Mouse (Mus musculus) CH12.LX (cell line): ENCODE measurements around the gene 1700123K08Rik. TPM values are rescaled to one million over a fixed set of nuclear protein-coding genes. Genes with fewer than 3 reads are reported as not detected.

ENCODE experiments used
- DNase-seq: peaks from one replicate; pipeline ENCODE4 v3.0.0-alpha.2; 2013; ENCODE audit errors: extremely low read depth
- H3K27ac ChIP-seq: 2 replicates; pipeline ENCODE4 v1.5.1; 2012; ENCODE audit warnings: low read depth, mild to moderate bottlenecking, control low read depth, moderate library complexity; ENCODE audit not compliant: insufficient read depth
- H3K27me3 ChIP-seq: replicated peaks from 2 replicates; pipeline ENCODE3; 2012; ENCODE audit warnings: inconsistent platforms
- H3K36me3 ChIP-seq, 2 experiments: replicated peaks in 1 of 2; 2 replicates each; pipeline versions ENCODE3 to v1.6.1; 2012; ENCODE audit warnings: inconsistent platforms in 1 of 2, low read length in 1 of 2, mild to moderate bottlenecking in 1 of 2, mixed read lengths in 1 of 2, moderate library complexity in 1 of 2; ENCODE audit not compliant: control insufficient read depth in 1 of 2, insufficient read depth in 1 of 2
- H3K4me1 ChIP-seq, 2 experiments: 2 replicates each; pipeline ENCODE4 v1.6.1; 2012; ENCODE audit warnings: inconsistent platforms in 1 of 2, moderate library complexity in 1 of 2; ENCODE audit not compliant: insufficient read depth in 2 of 2, control insufficient read depth in 1 of 2
- H3K4me2 ChIP-seq: 2 replicates; pipeline ENCODE4 v1.6.1; 2012; ENCODE audit warnings: low read depth, mild to moderate bottlenecking, control low read depth; ENCODE audit not compliant: poor library complexity, insufficient read depth, severe bottlenecking
- H3K4me3 ChIP-seq, 3 experiments: fragments of 150-350 bp in 1 of 3; sonication (generic) in 1 of 3; replicated peaks in 1 of 3; 2 replicates each; pipeline versions ENCODE3 to v1.5.1; 2011 to 2012; ENCODE audit warnings: low read depth in 2 of 3, low read length in 2 of 3, mild to moderate bottlenecking in 2 of 3, moderate library complexity in 2 of 3, control low read depth in 1 of 3, improper control_type of control experiment in 1 of 3, inconsistent platforms in 1 of 3, mixed read lengths in 1 of 3; ENCODE audit not compliant: poor library complexity in 1 of 3
- H3K79me2 ChIP-seq: replicated peaks from 2 replicates; pipeline ENCODE4 v1.6.1; 2012; ENCODE audit warnings: mild to moderate bottlenecking, moderate library complexity; ENCODE audit not compliant: control insufficient read depth, poor library complexity, insufficient read depth, severe bottlenecking; ENCODE audit errors: extremely low read depth
- H3K9ac ChIP-seq: 2 replicates; pipeline ENCODE4 v1.6.1; 2012; ENCODE audit warnings: low read depth, mild to moderate bottlenecking, control low read depth, moderate library complexity; ENCODE audit not compliant: insufficient read depth
- H3K9me3 ChIP-seq: replicated peaks from 2 replicates; pipeline ENCODE3; 2012; ENCODE audit warnings: low read length, inconsistent platforms, mixed read lengths
- CTCF ChIP-seq, 2 experiments: IDR thresholded peaks in 1 of 2; conservative IDR thresholded peaks in 1 of 2; 2 replicates each; pipeline ENCODE4 v1.5.1; 2011 to 2012; ENCODE audit warnings: low read depth in 2 of 2, low read length in 2 of 2, improper control_type of control experiment in 1 of 2, inconsistent platforms in 1 of 2, mild to moderate bottlenecking in 1 of 2, moderate library complexity in 1 of 2
- IRF4 ChIP-seq: IDR thresholded peaks from 2 replicates; pipeline ENCODE4 v1.6.1; 2014; ENCODE audit warnings: low read depth, mild to moderate bottlenecking, inconsistent platforms, low read length, improper control_type of control experiment
- MEF2A ChIP-seq: IDR thresholded peaks from 2 replicates; pipeline ENCODE4 v1.6.1; 2014; ENCODE audit warnings: low read depth, mild to moderate bottlenecking, inconsistent platforms, low read length, improper control_type of control experiment, borderline replicate concordance
- MYC ChIP-seq: IDR thresholded peaks from 2 replicates; pipeline ENCODE4 v1.6.1; 2011; ENCODE audit warnings: low read depth, mild to moderate bottlenecking, improper control_type of control experiment, low read length
- NELFE ChIP-seq: IDR thresholded peaks from 2 replicates; pipeline ENCODE4 v1.6.1; 2011; ENCODE audit warnings: low read depth, low read length, improper control_type of control experiment
- RAD21 ChIP-seq: IDR thresholded peaks from 2 replicates; pipeline ENCODE4 v1.6.1; 2011; ENCODE audit warnings: low read depth, mild to moderate bottlenecking, low read length, improper control_type of control experiment, moderate library complexity
- SMC3 ChIP-seq: IDR thresholded peaks from 2 replicates; pipeline ENCODE4 v1.6.1; 2011; ENCODE audit warnings: low read depth, low read length, improper control_type of control experiment
- UBTF ChIP-seq: IDR thresholded peaks from 2 replicates; pipeline ENCODE4 v1.6.1; 2012; ENCODE audit warnings: low read depth, mild to moderate bottlenecking, inconsistent platforms, low read length, improper control_type of control experiment, moderate library complexity
- USF1 ChIP-seq: IDR thresholded peaks from 2 replicates; pipeline ENCODE4 v1.6.1; 2014; ENCODE audit warnings: low read depth, mild to moderate bottlenecking, inconsistent platforms, low read length, improper control_type of control experiment
- dilution Hi-C: fragments of 300-500 bp; cut with MboI; formaldehyde crosslinking; loops from 2 replicates; pipeline ENCODE4 v1.14.3; 2020; ENCODE audit warnings: low sequenced_read_pairs; ENCODE audit not compliant: extremely low pct_unique_long_range_greater_than_20kb, extremely low pct_ligation_motif_present
- in situ Hi-C: fragments of 300-500 bp; cut with MboI; formaldehyde crosslinking; loops from 3 replicates; pipeline ENCODE4 v1.14.3; 2019; ENCODE audit warnings: low sequenced_read_pairs, low pct_ligation_motif_present, low pct_unique_long_range_greater_than_20kb, mixed read lengths
- polyA plus RNA-seq: library from polyadenylated mRNA; unstranded; fragments of >175 nt; gene quantifications from 2 replicates; pipeline ENCODE4 v1.2.1, GENCODE M21; 2012; ENCODE audit warnings: low read depth; ENCODE audit not compliant: insufficient read length
- total RNA-seq, 2 experiments: library from RNA; depleted of rRNA; stranded (reverse); fragments of 300-350 nt in 1 of 2; fragments of >200 nt in 1 of 2; gene quantifications; 2 replicates each; pipeline ENCODE4 v1.2.3; 2012 to 2014

Gene 1700123K08Rik
- total and polyA plus RNA-seq, 3 experiments: not detected

- TF ChIP-seq SMC3 (peak; percentile 24), MYC (no peak), CTCF (conservative IDR thresholded peaks at IDR 0.05 in 1 of 2, IDR thresholded peaks at IDR 0.05 in 1 of 2; ENCODE audit: low read depth in 2 of 2, low read length in 2 of 2) (peak in 1 of 2 experiments; percentile 48; a peak in 2 of 4 replicates), USF1 (no peak), RAD21 (peak; percentile 16)
- H3K36me3 ChIP-seq: no peaks in the 10 kb centered on the region
- DNase-seq: peak; percentile 26
- H3K27ac ChIP-seq: no peak overlapping the region
- no peak overlapping the region for H3K4me2 ChIP-seq
- H3K79me2 ChIP-seq: no peaks in the 10 kb centered on the region
- in situ Hi-C loops: no loop called here
- no peak overlapping the region for H3K9ac ChIP-seq
- no peaks in the 10 kb centered on the region for H3K4me1 ChIP-seq
- dilution Hi-C loops: no loop called here
- H3K9me3 ChIP-seq: no peaks in the 10 kb centered on the region
- peaks cover 5% of the 10 kb centered on the region for H3K27me3 ChIP-seq
- H3K4me3 ChIP-seq: no peak overlapping the region
These were observed 11.8 kb downstream of the 1700123K08Rik start for GRCm38 (mm10) chr5:138552718-138553117.

- DNase-seq: no peak
- TF ChIP-seq SMC3 (no peak), IRF4 (no peak), MEF2A (no peak), UBTF (no peak), NELFE (no peak)
- Histone ChIP-seq H3K79me2 (no peaks in the 10 kb centered on the region), H3K27me3 (peaks cover 16% of the 10 kb centered on the region), H3K36me3 (no peaks in the 10 kb centered on the region), H3K27ac (no peak overlapping the region), H3K4me3 (no peak overlapping the region), H3K4me1 (no peaks in the 10 kb centered on the region), H3K9ac (no peak overlapping the region), H3K4me2 (no peak overlapping the region), H3K9me3 (no peaks in the 10 kb centered on the region)
- dilution Hi-C loops (no loop called here), in situ Hi-C loops (no loop called here)
These were observed 32.0 kb downstream of the 1700123K08Rik start for GRCm38 (mm10) chr5:138532491-138532890.

Other genes starting within 250 kb of the 1700123K08Rik start
- 0.21 TPM in 1 of 2 replicates, not detected in the other for gene Pvrig, start 222.8 kb downstream of the 1700123K08Rik start, total RNA-seq (2012; rRNA removed)
- 0.23 and 0.87 TPM in 2 replicates for gene Pvrig, start 222.8 kb downstream of the 1700123K08Rik start, total RNA-seq (2014; rRNA removed)
- 0.45 and 0.50 TPM in 2 replicates for gene Pvrig, start 222.8 kb downstream of the 1700123K08Rik start, polyA plus RNA-seq
- 8.6 and 8.7 TPM in 2 replicates for gene Zfp157, start 123.2 kb downstream of the 1700123K08Rik start, total RNA-seq (2012; rRNA removed)
- gene Zfp157, start 123.2 kb downstream of the 1700123K08Rik start, total RNA-seq (2014; rRNA removed): 12.7 and 12.9 TPM in 2 replicates
- gene Zfp157, start 123.2 kb downstream of the 1700123K08Rik start, polyA plus RNA-seq: 7.8 and 7.9 TPM in 2 replicates
- gene Zfp68, start 55.0 kb upstream of the 1700123K08Rik start, total RNA-seq (2012; rRNA removed): 15.8 and 16.4 TPM in 2 replicates
- gene Zfp68, start 55.0 kb upstream of the 1700123K08Rik start, total RNA-seq (2014; rRNA removed): 27.7 and 33.8 TPM in 2 replicates
- gene Zfp68, start 55.0 kb upstream of the 1700123K08Rik start, polyA plus RNA-seq: 13.7 and 16.7 TPM in 2 replicates
- gene A430033K04Rik, start 58.1 kb upstream of the 1700123K08Rik start, total RNA-seq (2012; rRNA removed): 6.1 and 6.9 TPM in 2 replicates
- 6.7 and 6.8 TPM in 2 replicates for gene A430033K04Rik, start 58.1 kb upstream of the 1700123K08Rik start, total RNA-seq (2014; rRNA removed)
- 3.7 and 4.2 TPM in 2 replicates for gene A430033K04Rik, start 58.1 kb upstream of the 1700123K08Rik start, polyA plus RNA-seq
- 0.13 and 0.50 TPM in 2 replicates for gene Fam20c, start 189.8 kb upstream of the 1700123K08Rik start, total RNA-seq (2012; rRNA removed)
- 0.15 TPM in 2 replicates for gene Fam20c, start 189.8 kb upstream of the 1700123K08Rik start, total RNA-seq (2014; rRNA removed)
- gene Fam20c, start 189.8 kb upstream of the 1700123K08Rik start, polyA plus RNA-seq: 0.46 and 0.84 TPM in 2 replicates